Mouse (Mus musculus) spleen, adult 2 months (tissue): ENCODE results near the gene Ass1. TPM values are rescaled to one million over a fixed set of nuclear protein-coding genes. Genes with fewer than 3 reads are reported as not detected.

Experiments used
- DNase-seq, 2 experiments: peaks; one replicate each; pipeline versions ENCODE4 v3.0.0 to v3.0.0-alpha.2; 2012 to 2021; ENCODE audit warnings: low spot score in 2 of 2, low read depth in 1 of 2
- H3K27ac ChIP-seq: fragments of 200-500 bp; 2 replicates; pipeline ENCODE4 v1.5.1; 2012; ENCODE audit warnings: low read length, inconsistent platforms; ENCODE audit not compliant: insufficient read depth
- H3K27me3 ChIP-seq: fragments of 200-500 bp; 2 replicates; pipeline ENCODE4 v1.6.1; 2012; ENCODE audit warnings: mild to moderate bottlenecking, moderate library complexity, low read length, inconsistent platforms; ENCODE audit not compliant: control insufficient read depth, insufficient read depth
- H3K36me3 ChIP-seq: fragments of 200-500 bp; 2 replicates; pipeline ENCODE4 v1.6.1; 2012; ENCODE audit warnings: mild to moderate bottlenecking, low read length, inconsistent platforms; ENCODE audit not compliant: control insufficient read depth, insufficient read depth
- H3K4me1 ChIP-seq: fragments of 200-500 bp; 2 replicates; pipeline ENCODE4 v1.6.1; 2011; ENCODE audit warnings: inconsistent platforms; ENCODE audit not compliant: control insufficient read depth, insufficient read depth, insufficient read length
- H3K4me3 ChIP-seq: fragments of 200-500 bp; 2 replicates; pipeline ENCODE4 v1.5.1; 2011; ENCODE audit warnings: mild to moderate bottlenecking, inconsistent platforms; ENCODE audit not compliant: insufficient read depth, insufficient read length; ENCODE audit errors: extremely low read depth
- CTCF ChIP-seq: fragments of 200-500 bp; IDR thresholded peaks from 2 replicates; pipeline ENCODE4 v1.5.1; 2011; ENCODE audit warnings: mild to moderate bottlenecking, inconsistent platforms; ENCODE audit not compliant: insufficient read depth, insufficient read length, insufficient replicate concordance; ENCODE audit errors: extremely low read depth
- POLR2A ChIP-seq: fragments of 200-500 bp; IDR thresholded peaks from 2 replicates; pipeline ENCODE4 v1.6.1; 2011; ENCODE audit warnings: low read depth, low read length, inconsistent platforms
- WGBS: fragments of 180-500 bp; shearing (Covaris S2); methylation state at CpG from one replicate; pipeline ENCODE4 v1.1.7; 2018; 5-methylcytosine and 5-hydroxymethylcytosine counted together
- polyA plus RNA-seq: library from polyadenylated mRNA; depleted of rRNA; stranded (reverse); fragments of >200 nt; gene quantifications from 2 replicates; pipeline ENCODE4 v1.2.3, GENCODE M21; 2012

The Ass1 gene
- polyA plus RNA-seq, 1 experiment = 18.9 TPM

DNA sequence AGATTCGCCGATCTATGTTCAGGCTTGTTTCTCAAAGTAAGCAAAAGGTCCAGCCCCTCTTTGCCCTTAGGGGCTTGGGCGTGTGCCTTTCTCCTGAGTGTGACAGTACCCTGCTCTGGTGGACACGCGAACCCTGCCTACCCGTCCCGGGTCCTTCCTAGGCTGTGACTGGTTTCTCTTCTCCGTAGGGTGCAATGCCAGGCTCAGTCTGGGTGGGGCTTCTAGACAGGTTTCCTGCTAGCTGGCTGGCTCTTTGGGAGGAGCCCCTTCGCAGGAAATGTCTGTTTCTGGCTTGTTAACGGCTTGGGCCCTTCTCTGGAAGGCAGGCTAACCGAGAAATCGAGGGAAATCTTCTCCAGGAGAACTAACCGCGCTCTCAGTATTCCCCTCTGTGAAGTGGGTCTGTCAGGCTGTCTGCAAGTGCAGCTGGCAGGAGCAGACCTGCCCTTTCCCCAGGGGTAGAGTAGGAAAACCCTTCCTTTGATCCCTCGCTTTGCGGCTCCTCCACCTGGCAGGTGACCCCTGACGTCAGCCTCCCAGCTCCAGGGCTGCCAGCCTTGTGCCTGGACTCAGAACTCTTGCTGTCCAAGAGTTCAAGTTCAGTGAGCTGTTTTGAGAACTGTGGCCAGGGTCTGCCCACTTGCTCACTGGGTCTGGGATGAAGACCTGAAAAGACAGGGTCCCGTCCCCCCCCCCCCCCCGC lies 827 bp downstream of the Ass1 start:
- no peak for DNase-seq
- Histone ChIP-seq H3K4me3 (peak overlapping the region; percentile 74), H3K27me3 (no peaks in the 10 kb centered on the region), H3K27ac (peak overlapping the region; percentile 59), H3K4me1 (peaks cover 5% of the 10 kb centered on the region; the same call in 1 of the 2 replicates), H3K36me3 (no peaks in the 10 kb centered on the region)
- WGBS = 10% methylated on average over 18 of the region's 19 CpGs
- no peak for TF ChIP-seq POLR2A
- TF ChIP-seq CTCF = no peak

DNA sequence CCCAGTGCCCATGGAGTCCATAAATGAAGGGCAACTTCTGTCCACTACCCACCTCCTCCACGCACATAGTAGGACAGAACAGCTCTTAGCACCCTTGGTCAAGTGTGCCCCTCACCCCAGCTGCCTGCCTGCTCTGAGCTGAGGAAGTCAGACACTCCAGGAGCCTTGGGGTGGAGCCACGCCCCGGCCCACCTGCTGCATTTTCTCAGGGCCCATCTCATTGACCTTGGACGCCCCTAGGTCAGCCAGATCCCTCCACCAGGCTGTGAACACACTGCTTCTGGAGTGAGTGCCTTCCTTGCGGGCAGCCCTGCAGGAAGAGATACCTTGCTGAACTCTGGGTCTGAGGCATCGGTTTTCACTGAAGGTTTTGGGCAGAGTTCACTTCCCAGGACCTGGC lies 1.6 kb downstream of the Ass1 start:
- Histone ChIP-seq H3K27me3 (no peaks in the 10 kb centered on the region), H3K36me3 (no peaks in the 10 kb centered on the region), H3K4me3 (no peak overlapping the region), H3K4me1 (peaks cover 5% of the 10 kb centered on the region; the same call in 1 of the 2 replicates), H3K27ac (no peak overlapping the region)
- 68% methylated on average over 6 of the region's 6 CpGs for WGBS
- TF ChIP-seq POLR2A = no peak
- no peak for TF ChIP-seq CTCF
- DNase-seq = no peak

- 47% methylated on average over 10 of the region's 10 CpGs for whole genome bisulfite sequencing
- peaks cover 5% of the 10 kb centered on the region; the same call in 1 of the 2 replicates for H3K4me1 ChIP-seq
- H3K27ac ChIP-seq = no peak overlapping the region
- TF ChIP-seq CTCF (peak; percentile 27; the same call in 1 of the 2 replicates), POLR2A (no peak)
- peak; percentile 64 to 69 for DNase-seq
- H3K27me3 ChIP-seq = no peaks in the 10 kb centered on the region
- H3K4me3 ChIP-seq = no peak overlapping the region
- no peaks in the 10 kb centered on the region for H3K36me3 ChIP-seq
Observed at GRCm38 (mm10) chr2:31472406-31473065, 2.5 kb downstream of the Ass1 start.

- Histone ChIP-seq H3K36me3 (no peaks in the 10 kb centered on the region), H3K27me3 (no peaks in the 10 kb centered on the region), H3K4me3 (no peak overlapping the region), H3K4me1 (peaks cover 5% of the 10 kb centered on the region; the same call in 1 of the 2 replicates), H3K27ac (no peak overlapping the region)
- 81% methylated on average over 4 of the region's 4 CpGs for WGBS
- DNase-seq = peak in 1 of 2 experiments; percentile 29
- TF ChIP-seq CTCF = peak; percentile 43; the same call in 1 of the 2 replicates
- no peak for TF ChIP-seq POLR2A
Observed at GRCm38 (mm10) chr2:31473941-31474340, 3.9 kb downstream of the Ass1 start.

- H3K4me1 ChIP-seq = peaks cover 3% of the 10 kb centered on the region; the same call in 1 of the 2 replicates
- no peak overlapping the region for H3K4me3 ChIP-seq
- no peak for DNase-seq
- H3K27me3 ChIP-seq = no peaks in the 10 kb centered on the region
- TF ChIP-seq CTCF (no peak), POLR2A (no peak)
- H3K27ac ChIP-seq = no peak overlapping the region
- 0 out of 2 replicates have a peak, but pooled peaks cover 1% of the 10 kb centered on the region for H3K36me3 ChIP-seq
- 90% methylated on average over 5 of the region's 5 CpGs for WGBS
Observed at GRCm38 (mm10) chr2:31474686-31475085, 4.7 kb downstream of the Ass1 start.

GRCm38 (mm10) chr2:31476107-31476820 lies 6.3 kb downstream of the Ass1 start:
- WGBS = 94% methylated on average over 10 of the region's 10 CpGs
- H3K4me1 ChIP-seq = no peaks in the 10 kb centered on the region
- 0 out of 2 replicates have a peak, but pooled peaks cover 3% of the 10 kb centered on the region for H3K36me3 ChIP-seq
- H3K4me3 ChIP-seq = no peak overlapping the region
- DNase-seq = no peak
- no peak overlapping the region for H3K27ac ChIP-seq
- H3K27me3 ChIP-seq = no peaks in the 10 kb centered on the region
- TF ChIP-seq POLR2A = no peak
- no peak for TF ChIP-seq CTCF
